Mouse (Mus musculus): ENCODE measurements at regions not wholly inside any gene's neighbourhood (a gene's known extent, or its start where the extent isn't known, plus 50 kb on each side); places are given as distances from the start of the nearest gene placed in this dataset.
A peak's percentile ranks its signal among the peaks of the same experiment; 100 is the strongest.

- H3K27ac ChIP-seq (replicated peaks): no peak overlapping the region
- no peaks in the 10 kb centered on the region for H3K27me3 ChIP-seq
- ATAC-seq (replicated peaks): 0 out of 2 replicates have a peak, but pooled peaks have one; percentile 53
- H3K9me3 ChIP-seq: no peaks in the 10 kb centered on the region
- H3K36me3 ChIP-seq: no peaks in the 10 kb centered on the region
- 82% methylated on average over 1 of the region's 1 CpGs for WGBS
- no peaks in the 10 kb centered on the region for H3K4me1 ChIP-seq
- no peak overlapping the region for H3K4me2 ChIP-seq (replicated peaks)
- H3K4me3 ChIP-seq: no peak overlapping the region
- H3K9ac ChIP-seq (replicated peaks): no peak overlapping the region
Observed at GRCm38 (mm10) chr7:63313096-63313495, 100.7 kb upstream of the Chrna7 start.

GRCm38 (mm10) chr7:63319594-63319993 is 107.2 kb upstream of the Chrna7 start:
- 0% methylated on average over 2 of the region's 2 CpGs for WGBS
- H3K27ac ChIP-seq (replicated peaks): no peak overlapping the region
- H3K4me3 ChIP-seq: no peak overlapping the region
- no peaks in the 10 kb centered on the region for H3K27me3 ChIP-seq
- H3K9ac ChIP-seq (replicated peaks): no peak overlapping the region
- no peaks in the 10 kb centered on the region for H3K4me1 ChIP-seq
- peak; percentile 76 for ATAC-seq (replicated peaks)
- no peak overlapping the region for H3K4me2 ChIP-seq (replicated peaks)
- H3K36me3 ChIP-seq: no peaks in the 10 kb centered on the region
- no peaks in the 10 kb centered on the region for H3K9me3 ChIP-seq

GRCm38 (mm10) chr7:63321171-63321570 is 108.8 kb upstream of the Chrna7 start:
- 81% methylated on average over 5 of the region's 5 CpGs for WGBS
- no peaks in the 10 kb centered on the region for H3K4me1 ChIP-seq
- H3K36me3 ChIP-seq: no peaks in the 10 kb centered on the region
- no peak overlapping the region for H3K4me3 ChIP-seq
- ATAC-seq (replicated peaks): no peak
- H3K27ac ChIP-seq (replicated peaks): no peak overlapping the region
- H3K9ac ChIP-seq (replicated peaks): no peak overlapping the region
- H3K9me3 ChIP-seq: no peaks in the 10 kb centered on the region
- H3K4me2 ChIP-seq (replicated peaks): no peak overlapping the region
- no peaks in the 10 kb centered on the region for H3K27me3 ChIP-seq

- no peak overlapping the region for H3K4me3 ChIP-seq
- H3K9me3 ChIP-seq: no peaks in the 10 kb centered on the region
- no peaks in the 10 kb centered on the region for H3K4me1 ChIP-seq
- H3K4me2 ChIP-seq (replicated peaks): no peak overlapping the region
- no peak overlapping the region for H3K27ac ChIP-seq (replicated peaks)
- H3K9ac ChIP-seq (replicated peaks): no peak overlapping the region
- 36% methylated on average over 11 of the region's 11 CpGs for WGBS
- no peaks in the 10 kb centered on the region for H3K36me3 ChIP-seq
- H3K27me3 ChIP-seq: no peaks in the 10 kb centered on the region
- ATAC-seq (replicated peaks): peak; percentile 51
Observed at GRCm38 (mm10) chr7:63321951-63322710, 109.8 kb upstream of the Chrna7 start.

- Histone ChIP-seq H3K27me3 (no peaks in the 10 kb centered on the region), H3K9me3 (no peaks in the 10 kb centered on the region), H3K9ac (replicated peaks) (no peak overlapping the region), H3K4me3 (no peak overlapping the region), H3K27ac (replicated peaks) (no peak overlapping the region), H3K36me3 (no peaks in the 10 kb centered on the region), H3K4me2 (replicated peaks) (no peak overlapping the region), H3K4me1 (no peaks in the 10 kb centered on the region)
- peak; percentile 68; the same call in 1 of the 2 replicates for ATAC-seq (replicated peaks)
- 39% methylated on average over 1 of the region's 1 CpGs for WGBS
Observed at GRCm38 (mm10) chr7:63335146-63335545, 109.4 kb upstream of the Otud7a start.

- Histone ChIP-seq H3K4me3 (no peak overlapping the region), H3K36me3 (no peaks in the 10 kb centered on the region), H3K4me1 (no peaks in the 10 kb centered on the region), H3K27ac (replicated peaks) (no peak overlapping the region), H3K4me2 (replicated peaks) (no peak overlapping the region), H3K9ac (replicated peaks) (no peak overlapping the region), H3K9me3 (no peaks in the 10 kb centered on the region), H3K27me3 (no peaks in the 10 kb centered on the region)
- 63% methylated on average over 3 of the region's 3 CpGs for WGBS
- ATAC-seq (replicated peaks): no peak
Observed at GRCm38 (mm10) chr7:63336072-63336471, 108.5 kb upstream of the Otud7a start.

- 83% methylated on average over 4 of the region's 4 CpGs for WGBS
Observed at GRCm38 (mm10) chr7:63341716-63342115, 102.8 kb upstream of the Otud7a start.

GRCm38 (mm10) chr7:63345671-63346392 is 98.7 kb upstream of the Otud7a start:
- H3K9ac ChIP-seq (replicated peaks): no peak overlapping the region
- H3K4me1 ChIP-seq: no peaks in the 10 kb centered on the region
- no peaks in the 10 kb centered on the region for H3K9me3 ChIP-seq
- ATAC-seq (replicated peaks): peak; percentile 60; the same call in 1 of the 2 replicates
- WGBS: 37% methylated on average over 11 of the region's 11 CpGs
- no peak overlapping the region for H3K27ac ChIP-seq (replicated peaks)
- no peak overlapping the region for H3K4me3 ChIP-seq
- no peak overlapping the region for H3K4me2 ChIP-seq (replicated peaks)
- H3K36me3 ChIP-seq: no peaks in the 10 kb centered on the region
- H3K27me3 ChIP-seq: no peaks in the 10 kb centered on the region

More at GRCm38 (mm10) chr7:63341716-63342115, 102.8 kb upstream of the Otud7a start:
- Histone ChIP-seq H3K9ac (replicated peaks) (no peak overlapping the region), H3K36me3 (no peaks in the 10 kb centered on the region), H3K4me2 (replicated peaks) (no peak overlapping the region), H3K4me1 (no peaks in the 10 kb centered on the region), H3K27me3 (no peaks in the 10 kb centered on the region), H3K4me3 (no peak overlapping the region), H3K27ac (replicated peaks) (no peak overlapping the region), H3K9me3 (no peaks in the 10 kb centered on the region)
- ATAC-seq (replicated peaks): no peak

- H3K4me1 ChIP-seq: no peaks in the 10 kb centered on the region
- no peaks in the 10 kb centered on the region for H3K9me3 ChIP-seq
- H3K4me2 ChIP-seq (replicated peaks): no peak overlapping the region
- ATAC-seq (replicated peaks): no peak
- H3K36me3 ChIP-seq: no peaks in the 10 kb centered on the region
- H3K9ac ChIP-seq (replicated peaks): no peak overlapping the region
- no peaks in the 10 kb centered on the region for H3K27me3 ChIP-seq
- H3K4me3 ChIP-seq: no peak overlapping the region
- H3K27ac ChIP-seq (replicated peaks): no peak overlapping the region
- WGBS: 92% methylated on average over 2 of the region's 2 CpGs
Observed at GRCm38 (mm10) chr7:63346393-63346730, 98.2 kb upstream of the Otud7a start.
